Mouse (Mus musculus): Measurements from ENCODE around the gene Ptgds.

Ptgds gene

DNA sequence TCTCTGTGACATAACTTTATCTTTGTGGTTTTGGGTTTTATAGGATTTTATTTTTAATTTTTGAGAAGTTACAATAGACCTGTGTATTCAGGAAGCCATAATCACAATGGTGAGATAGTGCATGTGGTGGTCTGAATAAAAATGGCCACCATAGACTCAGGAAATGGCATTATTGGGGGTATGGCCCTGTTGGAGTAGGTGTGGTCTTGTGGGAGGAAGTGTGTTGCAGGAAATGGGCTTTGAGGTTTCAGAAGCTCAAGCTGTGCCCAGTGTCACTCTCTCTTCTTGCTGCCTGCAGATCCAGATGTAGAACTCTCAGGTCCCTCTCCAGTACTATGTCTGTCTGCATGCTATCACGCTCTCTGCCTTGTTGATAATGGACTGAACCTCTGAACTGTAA is 10.7 kb upstream of the Ptgds start:
- no peak for DNase-seq (ENCODE audit: low read depth, low spot score)

DNA sequence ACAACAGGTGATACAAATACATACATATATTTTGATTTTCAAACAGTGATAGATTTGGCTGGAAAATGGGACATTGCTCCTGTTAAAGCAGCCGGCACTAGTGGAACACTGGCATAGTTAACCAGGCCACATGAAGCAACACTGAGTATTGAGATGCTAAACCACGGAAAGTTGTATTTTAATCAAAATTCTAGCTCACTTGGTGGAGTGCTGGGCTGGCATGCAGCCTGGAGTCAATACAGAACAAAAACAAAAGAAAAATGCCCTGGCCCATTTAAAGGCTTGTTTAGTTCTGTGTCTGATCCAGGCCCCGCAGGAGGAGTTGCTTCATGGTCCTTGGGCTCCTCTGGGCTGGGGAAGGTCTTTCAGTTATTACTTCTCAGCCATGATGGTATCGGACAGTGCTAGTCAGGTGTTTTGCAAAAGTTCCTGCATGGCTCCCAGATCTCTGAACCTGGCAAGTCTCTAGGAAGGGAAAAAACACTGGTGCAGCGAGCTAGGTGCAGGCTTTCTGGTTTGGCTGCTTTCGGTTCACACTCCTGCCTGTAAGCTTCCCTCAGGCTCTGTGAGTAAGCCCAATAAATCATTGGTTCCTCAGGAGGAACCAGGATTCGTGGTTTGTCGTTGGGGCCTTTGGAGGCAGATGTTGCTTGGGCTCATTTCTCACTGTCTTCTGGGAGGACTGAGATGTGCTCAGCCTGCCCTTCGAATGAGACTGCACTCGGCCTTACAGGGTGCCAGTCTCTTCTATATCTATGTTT is 9.9 kb upstream of the Ptgds start:
- no peak for DNase-seq (ENCODE audit: low read depth, low spot score)

DNA sequence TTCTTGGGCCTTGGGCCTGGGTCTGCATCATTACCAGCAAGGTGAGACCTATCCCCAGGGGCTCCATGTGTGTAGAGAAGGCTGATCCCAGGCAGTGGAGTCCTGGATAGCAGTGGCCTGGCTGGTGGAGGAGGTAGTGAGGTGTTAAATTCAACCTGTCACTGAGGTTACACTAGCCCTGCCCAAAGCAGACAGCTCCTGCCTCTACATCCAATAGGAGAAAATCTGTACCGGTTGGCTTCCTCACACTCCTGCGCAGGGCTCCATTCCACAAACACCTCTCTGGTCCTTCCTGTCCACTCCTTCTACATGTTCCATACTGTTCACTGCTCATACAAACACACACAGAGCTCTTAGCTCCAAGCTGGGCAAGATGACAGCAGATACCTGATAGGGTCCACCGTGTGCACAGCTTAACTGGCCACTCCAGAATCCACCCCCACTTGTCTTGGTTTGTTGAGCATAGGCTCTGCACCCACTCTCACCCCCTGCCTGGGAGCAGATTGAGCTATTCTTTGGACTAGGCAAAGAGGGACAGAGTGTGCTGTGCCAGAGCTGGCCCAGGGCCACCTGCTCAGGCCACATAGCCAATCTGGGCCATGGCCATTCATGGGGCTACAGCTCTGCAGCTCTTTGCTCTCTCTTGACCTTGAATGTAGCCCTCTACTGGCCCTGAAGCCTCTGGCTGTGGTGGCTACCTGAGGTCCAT is 8.3 kb upstream of the Ptgds start:
- DNase-seq (ENCODE audit: low read depth, low spot score): no peak

DNA sequence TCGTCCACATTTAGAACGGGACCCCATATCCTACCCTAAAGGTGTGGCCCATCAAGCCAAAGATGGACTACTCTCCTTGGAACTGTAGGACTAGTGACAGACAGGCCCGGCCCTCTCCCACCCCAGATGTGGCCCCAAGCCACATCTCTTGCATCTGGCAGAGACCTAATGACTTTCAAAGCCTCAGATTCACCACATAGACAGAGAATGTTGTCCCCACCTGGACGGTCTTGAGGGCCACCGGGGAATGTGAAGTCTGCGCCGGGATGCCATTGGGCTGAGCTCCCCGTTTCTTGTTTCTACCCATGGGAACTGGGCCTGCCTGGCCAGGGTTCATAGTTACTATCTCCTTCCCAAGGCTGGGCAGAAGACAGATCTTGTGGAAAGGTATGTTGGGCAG is 7.7 kb upstream of the Ptgds start:
- no peak for DNase-seq (ENCODE audit: low read depth, low spot score)

DNA sequence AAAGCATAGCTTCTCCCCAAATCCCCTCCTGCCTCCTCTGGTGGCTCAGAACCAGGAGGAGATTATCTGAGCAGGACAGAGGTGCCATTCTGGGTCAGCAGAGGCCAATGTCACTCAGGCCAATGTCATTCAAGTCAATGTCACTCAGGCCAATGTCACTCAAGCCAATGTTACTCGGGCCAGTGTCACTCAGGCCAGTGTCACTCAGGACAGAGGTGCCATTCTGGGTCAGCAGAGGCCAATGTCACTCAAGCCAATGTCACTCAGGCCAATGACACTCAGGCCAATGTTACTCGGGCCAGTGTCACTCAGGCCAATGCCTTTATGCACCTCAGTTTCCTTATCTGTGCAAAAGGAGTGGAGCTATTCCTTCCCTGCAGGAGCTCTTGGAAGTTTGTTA is 2.7 kb upstream of the Ptgds start:
- no peak for DNase-seq (ENCODE audit: low read depth, low spot score)

DNA sequence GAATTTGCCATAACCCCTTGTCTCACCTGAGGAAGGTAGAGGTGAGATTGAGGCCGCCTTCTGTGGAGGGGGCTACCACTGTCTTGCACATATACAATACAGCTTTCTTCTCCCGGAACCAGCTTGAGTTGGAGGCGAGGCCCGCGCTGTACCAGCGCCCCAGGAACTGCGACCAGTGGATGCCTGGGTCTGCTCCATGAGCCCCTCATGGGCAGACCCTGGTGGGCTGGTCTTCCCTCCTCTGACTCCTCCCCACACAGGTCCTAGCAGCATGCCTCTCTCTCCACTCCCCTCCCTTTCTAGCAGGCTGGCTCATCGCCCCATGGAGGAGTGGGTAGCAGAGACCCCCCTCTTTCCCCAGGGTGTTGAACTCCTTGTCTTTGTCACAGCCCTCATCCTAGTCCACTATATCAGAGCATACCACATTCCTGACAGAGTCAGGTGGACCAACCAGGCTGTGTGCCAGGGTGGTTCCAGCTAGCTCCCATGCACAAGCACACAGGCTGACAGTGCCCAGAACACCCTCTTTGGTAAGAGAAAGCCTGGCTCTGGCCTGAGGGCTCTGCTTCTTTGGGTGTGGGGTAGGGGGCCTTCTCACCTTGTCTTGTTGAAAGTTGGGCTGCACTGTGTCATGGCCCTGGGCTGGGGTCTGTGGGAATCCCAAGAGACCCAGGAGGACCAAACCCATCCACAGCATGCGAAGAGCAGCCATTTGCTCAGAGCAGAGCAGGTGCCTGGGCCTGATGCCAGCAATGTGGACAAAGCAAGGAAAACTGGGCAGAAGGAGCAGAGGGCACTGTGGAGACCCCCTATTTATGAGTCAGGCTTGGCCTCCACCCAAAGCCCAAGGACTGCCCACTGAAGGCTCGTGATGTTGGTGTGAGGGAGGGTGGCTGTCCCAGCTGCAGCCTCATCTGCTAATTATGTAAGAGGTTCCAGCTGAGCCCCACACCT is 607 bp downstream of the Ptgds start:
- DNase-seq (ENCODE audit: low read depth, low spot score): no peak

DNA sequence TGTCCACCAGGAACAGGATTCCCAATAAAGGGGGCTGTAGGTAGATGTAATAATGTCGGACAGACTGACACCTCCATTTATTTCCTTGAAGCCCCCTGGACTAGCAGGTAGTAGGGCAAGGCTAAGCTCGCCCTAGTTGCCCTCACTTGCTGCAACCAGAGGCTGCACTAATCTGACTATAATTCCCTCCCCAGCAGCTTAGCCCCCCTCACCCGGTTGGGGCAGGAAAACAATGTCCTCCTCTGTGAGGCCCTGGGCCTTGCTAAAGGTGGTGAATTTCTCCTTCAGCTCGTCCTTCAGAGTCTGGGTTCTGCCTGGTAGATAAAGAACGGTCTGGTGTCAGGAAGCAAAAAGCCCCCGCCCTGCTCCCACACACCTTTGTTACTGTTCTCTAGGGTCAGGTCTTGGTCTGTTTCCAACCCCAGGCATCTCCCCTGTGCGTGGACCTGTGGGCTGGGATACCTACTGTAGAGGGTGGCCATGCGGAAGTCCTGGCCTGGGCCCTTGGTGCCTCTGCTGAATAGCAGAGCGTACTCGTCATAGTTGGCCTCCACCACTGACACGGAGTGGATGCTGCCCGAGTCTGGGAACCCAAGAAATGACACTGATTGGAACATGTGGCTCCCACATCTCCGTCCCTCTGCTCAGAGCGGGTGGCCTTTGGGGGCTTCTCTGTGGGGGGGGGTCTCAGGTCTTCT is 2.1 kb downstream of the Ptgds start:
- DNase-seq (ENCODE audit: low read depth, low spot score): no peak

DNA sequence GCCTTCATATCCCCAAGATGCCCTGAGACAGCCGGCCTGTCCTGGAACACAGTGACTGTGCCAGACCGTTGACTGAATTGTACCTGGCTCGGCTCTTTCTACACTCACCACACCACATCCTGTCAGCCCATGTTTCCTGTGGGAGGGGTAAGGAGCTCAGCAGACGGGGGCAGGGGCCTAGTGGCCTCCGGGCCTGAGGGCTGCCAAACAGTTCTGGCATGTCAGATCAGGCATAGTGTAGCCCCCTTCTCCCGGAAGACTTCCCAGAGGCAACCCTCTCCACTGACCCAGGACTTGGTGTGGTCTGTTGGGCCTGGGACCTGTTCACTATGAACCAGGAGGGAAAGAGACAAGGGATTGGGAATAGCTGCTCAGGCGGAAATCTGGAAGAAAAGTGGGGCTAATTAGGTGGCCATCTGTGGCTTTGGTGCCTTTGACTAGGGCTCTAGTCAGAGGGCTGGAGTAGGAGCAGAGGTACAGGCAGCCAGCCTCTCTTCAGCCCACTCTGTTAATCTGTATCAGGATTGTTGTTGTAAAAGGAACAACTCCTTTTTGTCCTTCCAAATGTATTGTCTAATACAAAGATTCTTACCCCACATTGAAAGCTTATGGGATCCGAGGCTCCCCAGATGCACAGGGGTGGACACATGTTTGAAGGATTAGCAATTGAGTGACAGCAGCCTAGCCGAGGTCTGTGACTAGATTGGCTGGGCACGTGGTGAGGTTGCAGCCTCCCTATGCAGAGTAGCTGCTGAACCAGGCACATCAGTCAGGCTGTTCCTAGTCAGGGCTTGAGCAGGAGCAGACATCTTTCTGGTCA is 3.8 kb downstream of the Ptgds start:
- DNase-seq (ENCODE audit: low read depth, low spot score): no peak

DNA sequence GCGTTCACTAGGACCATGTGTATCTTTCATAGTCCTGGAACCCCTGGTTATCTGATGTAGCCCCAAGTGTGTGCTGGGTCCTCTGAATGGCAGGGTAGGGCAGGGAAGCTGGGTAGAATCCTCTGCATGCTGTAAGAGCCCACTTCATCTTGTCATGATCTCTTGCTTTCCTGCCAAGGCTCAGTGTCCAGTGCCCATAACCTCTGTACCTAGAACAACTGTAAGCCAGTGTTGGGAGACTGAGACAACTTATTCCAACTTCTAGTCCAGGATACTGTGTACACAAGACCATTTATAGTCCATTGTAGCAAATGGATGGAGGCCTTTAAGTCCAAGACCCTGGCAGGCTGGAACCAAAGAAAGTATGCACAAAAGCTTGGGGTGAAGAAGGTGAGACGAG is 4.6 kb downstream of the Ptgds start:
- no peak for DNase-seq (ENCODE audit: low read depth, low spot score)

DNA sequence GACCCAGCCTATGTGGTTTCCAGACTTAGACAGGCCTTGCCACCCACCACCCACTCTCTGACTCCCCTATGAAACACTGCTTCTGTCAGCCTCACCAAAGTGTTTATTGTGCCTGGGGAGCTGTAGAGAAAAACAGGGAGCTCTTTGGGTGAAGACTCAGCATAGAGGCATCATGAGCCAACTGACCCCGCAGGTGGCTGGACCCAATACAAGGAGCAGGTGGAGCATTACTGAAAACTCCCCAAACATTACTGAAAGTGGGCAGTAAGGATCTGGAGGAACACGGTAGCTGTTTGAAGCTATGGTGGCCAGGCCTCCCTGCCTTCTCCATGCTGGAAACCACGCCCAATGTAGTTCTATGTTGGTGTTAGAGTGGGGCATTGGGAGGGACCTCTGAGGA is 6.2 kb downstream of the Ptgds start:
- DNase-seq (ENCODE audit: low read depth, low spot score): no peak

DNA sequence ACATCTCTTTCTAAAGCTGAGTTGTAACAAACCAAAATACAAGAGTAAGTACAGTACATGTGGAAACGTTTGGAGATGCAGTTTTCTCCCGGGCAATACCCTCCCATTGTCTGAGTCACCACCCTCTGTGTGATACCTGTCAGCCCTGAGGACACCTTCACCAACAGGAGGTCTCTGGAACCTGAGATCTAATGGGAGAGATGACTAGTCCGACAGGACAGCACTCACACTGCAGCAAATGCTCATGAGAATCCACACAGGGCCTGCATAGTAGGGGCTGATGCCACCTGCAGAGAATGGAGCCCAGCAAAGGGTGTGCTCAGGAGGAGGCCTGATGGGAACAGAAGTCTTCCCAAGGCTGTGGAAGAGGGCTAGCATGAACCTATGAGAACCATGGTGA is 8.4 kb downstream of the Ptgds start:
- no peak for DNase-seq (ENCODE audit: low read depth, low spot score)

DNA sequence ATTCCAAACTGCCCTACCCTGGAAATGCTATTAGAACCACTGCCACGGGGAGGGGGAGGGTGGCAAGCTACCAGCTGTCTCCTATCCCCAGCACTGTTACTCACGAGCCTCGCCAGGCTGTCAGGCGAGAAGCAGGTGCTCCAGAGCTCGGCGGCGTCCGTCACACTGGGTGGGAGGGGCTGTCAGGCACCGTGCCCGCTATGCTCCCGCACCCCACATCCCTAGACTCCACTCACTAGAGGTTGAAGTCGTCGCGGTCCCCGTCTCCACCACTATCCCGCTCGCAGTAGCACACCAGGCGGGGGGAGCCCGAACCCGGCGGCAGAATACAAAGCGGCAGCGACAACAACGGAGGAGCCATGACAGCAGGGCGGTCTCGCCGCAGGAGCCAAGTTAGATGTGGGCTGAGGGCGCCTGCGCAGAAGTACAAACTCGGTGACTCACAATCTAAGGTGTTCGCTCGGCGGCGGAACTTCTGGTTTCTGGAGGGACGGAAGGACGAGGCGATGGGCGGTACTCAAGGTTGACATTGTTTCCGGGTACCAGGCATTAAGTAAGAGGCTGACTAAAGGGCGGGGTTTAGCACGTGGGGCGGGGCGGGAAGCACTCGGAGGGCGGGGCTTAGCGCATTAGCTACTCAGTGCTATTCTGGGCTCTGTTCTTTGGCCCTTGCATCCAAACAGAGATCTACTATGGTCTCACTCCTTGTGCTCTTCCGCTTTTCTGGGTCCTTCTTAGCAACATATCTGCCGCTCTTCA is 9.1 kb downstream of the Ptgds start, which contains the start of gene Paxx:
TSS of gene Paxx (minus strand) at position 544 of the 759 bp plus-strand sequence.
- peak; percentile 93 for DNase-seq (ENCODE audit: low read depth, low spot score)

DNA sequence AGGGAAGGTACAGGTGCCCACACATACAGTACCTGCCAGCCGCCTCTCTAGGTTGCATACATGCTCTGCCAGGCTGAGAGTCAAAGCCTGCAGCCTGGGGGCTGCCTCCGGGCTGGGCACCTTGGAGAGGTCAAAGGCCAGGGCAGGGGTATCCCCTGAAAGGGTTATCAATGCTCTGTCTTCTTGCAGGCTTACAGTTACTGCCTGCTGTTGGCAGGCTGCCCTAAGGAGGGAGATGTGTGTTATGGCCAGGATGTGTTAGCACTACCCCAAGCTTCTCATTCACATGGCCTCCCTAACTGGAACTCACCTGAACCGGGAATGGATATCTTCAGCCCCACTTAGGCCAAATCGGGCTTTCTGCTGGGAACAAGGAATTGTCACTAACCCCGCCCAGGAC is 9.7 kb downstream of the Ptgds start:
- no peak for DNase-seq (ENCODE audit: low read depth, low spot score)

DNA sequence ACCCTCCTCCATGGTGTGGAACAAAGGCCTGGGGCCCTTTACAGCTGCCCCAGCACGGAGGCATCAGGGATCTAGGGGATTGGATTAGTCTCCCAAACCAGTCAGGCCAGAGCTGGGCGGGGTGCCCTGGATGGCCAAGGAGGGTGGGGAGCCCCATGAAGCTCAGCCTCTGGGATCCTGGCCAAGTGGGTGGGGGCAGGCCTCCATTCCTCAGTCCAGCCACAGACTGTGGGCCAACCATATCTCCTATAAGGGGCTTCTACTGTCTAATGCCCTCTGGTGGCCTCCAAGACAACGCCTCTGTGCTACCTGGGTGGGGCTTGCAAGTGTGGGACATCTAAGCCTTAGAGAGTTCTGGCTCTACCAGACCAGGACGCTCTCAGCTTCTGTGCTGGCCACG is 10.9 kb downstream of the Ptgds start:
- no peak for DNase-seq (ENCODE audit: low read depth, low spot score)

DNA sequence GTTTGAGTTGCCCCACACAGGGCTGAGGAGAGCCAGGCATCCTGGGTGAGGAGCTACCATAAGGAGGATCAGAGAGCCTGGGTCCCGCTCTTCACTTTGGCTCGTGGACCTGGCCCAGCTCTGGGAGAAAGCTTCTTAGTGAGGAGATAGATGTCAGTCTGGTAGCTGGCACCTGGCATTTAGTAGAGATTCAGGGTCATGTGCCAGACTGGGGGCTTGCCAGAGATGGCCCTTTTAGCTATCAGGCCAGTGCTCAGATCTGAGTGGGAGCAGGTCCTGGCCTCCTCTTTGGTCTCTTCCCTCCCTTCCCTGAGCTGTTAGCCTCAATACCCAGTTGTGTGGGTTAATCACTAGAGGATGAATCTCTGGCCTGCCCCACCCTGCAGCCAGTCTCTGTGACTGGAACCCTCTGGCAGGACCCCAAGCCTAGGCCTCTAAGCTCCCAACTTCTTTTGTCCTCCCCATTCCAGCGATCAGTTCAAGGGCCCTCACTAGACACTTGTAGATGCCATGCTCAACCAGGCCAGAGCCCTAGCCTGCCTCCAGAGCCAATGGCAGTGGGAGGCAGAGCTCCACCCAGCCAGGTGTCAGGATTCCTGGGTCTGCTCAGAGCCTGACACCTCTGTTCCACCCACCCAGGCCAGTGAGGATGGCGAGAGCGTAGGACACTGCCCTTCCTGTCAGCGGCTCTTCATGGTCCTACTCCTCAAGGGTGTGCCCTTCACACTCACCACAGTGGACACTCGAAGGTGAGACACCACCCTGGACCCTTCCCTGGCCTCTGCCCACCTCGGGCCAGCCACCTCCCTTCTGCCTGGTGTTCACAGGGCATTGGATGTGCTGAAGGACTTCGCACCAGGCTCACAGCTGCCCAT is 12.6 kb downstream of the Ptgds start:
- no peak for DNase-seq (ENCODE audit: low read depth, low spot score)

DNA sequence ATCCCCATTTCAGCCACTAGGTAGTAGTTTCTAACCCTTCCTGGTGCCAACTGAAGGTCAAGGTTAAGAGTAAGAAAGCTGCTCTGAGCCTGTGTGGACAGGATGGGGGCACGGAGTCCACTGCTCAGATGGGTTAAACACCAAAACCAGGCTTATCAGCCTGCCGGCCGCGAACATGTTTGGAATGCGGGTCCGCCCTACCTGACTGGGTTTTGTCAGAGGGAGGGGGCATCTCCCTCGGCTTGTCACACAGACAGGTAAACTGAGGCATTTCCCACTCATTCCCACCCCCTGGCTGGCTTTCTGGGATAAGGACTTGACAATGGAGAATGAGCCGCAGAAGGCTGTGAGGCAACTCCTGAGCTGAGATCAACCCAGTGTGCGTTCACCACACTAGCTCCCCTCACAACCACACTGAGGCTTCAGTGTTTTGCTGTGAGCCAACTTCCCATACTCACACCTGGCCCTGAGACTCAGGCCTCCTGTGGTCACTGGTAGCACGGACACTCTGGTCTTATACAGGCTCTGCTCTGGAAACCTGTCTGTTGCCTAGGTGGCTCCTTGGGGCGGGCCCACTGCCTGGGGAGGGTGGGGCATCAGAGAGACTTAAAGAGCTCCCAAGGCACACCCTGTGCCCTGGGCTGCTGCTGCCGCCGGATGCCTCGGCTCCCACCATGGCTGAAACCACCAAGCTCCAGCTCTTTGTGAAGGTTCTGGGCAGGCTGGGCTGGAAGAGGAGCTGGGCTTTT is 13.5 kb downstream of the Ptgds start, which contains the start of gene Clic3:
TSS of gene Clic3 (plus strand) at position 634 of the 749 bp plus-strand sequence.
- DNase-seq (ENCODE audit: low read depth, low spot score): no peak

DNA sequence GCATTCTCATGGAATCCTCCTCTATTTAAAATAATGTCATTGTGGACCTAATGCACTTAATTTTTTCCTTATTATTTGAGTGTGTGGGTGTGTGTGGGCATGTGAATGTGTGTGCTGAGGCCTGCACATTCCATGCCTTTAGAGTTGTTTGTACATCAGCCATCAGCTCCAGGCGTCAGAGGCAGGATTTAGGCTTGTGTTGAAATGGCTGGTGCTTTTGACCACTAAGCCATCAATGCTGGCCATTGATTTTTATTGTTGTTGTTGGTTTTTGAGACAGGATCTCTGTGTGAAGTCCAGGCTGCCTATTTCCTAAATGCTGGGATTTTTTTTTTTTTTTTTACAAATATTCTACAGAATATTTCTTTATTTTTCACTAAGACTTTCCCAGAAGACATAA is 16.9 kb downstream of the Ptgds start:
- DNase-seq (ENCODE audit: low read depth, low spot score): no peak
